Mouse (Mus musculus): ENCODE measurements around the gene Gpat2.

DNA sequence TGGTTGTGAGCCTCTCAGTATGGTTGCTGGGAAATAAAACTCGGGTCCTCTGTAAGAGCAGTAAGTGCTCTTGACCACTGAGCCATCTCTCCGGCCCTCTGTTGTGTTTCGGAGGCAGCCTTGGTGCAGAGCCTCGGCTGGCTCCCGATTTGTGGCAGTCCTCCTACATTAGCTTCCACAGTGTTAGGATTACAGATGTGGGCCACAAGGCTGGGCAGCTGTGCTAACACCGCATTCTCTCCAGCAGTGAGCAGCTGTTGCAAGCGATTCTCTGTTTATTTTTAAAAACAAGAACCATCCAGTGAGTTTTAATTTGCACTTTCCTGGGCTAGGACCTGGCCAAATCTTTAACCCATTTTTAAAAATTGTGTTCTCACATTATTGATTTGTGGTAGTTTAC lies 41.1 kb upstream of the Gpat2 start:
- TF ChIP-seq POLR2A (IDR thresholded peaks at IDR 0.05; ENCODE audit: borderline replicate concordance, low read depth, low read length) (no peak), CTCF (IDR thresholded peaks at IDR 0.05; ENCODE audit: low read depth, low read length) (no peak)
